Mouse (Mus musculus): Measurements from ENCODE around the gene Src. TPM values are rescaled to one million over a fixed set of nuclear protein-coding genes. Genes with fewer than 3 reads are reported as not detected.

Src gene
- polyA plus RNA-seq, 1 experiment from 2014 or later = 35.3 TPM

- Histone ChIP-seq H3K9ac (replicated peaks) (no peak overlapping the region), H3K4me2 (no peak overlapping the region), H3K27me3 (no peaks in the 10 kb centered on the region), H3K4me1 (replicated peaks) (no peaks in the 10 kb centered on the region), H3K9me3 (no peaks in the 10 kb centered on the region), H3K27ac (no peak overlapping the region), H3K4me3 (replicated peaks) (no peak overlapping the region), H3K36me3 (peaks cover 62% of the 10 kb centered on the region)
- WGBS = 79% methylated on average over 6 of the region's 6 CpGs
- no peak for ATAC-seq (ENCODE audit: insufficient number of reproducible peaks, insufficient read depth, low FRiP score, low TSS enrichment, low read depth)
Observed at GRCm38 (mm10) chr2:157394868-157395267, 23.4 kb upstream of the Src start.

GRCm38 (mm10) chr2:157395371-157395770, 22.9 kb upstream of the Src start:
- Histone ChIP-seq H3K27me3 (no peaks in the 10 kb centered on the region), H3K27ac (no peak overlapping the region), H3K9me3 (no peaks in the 10 kb centered on the region), H3K36me3 (peaks cover 62% of the 10 kb centered on the region), H3K9ac (replicated peaks) (no peak overlapping the region), H3K4me2 (no peak overlapping the region), H3K4me1 (replicated peaks) (no peaks in the 10 kb centered on the region), H3K4me3 (replicated peaks) (no peak overlapping the region)
- no peak for ATAC-seq (ENCODE audit: insufficient number of reproducible peaks, insufficient read depth, low FRiP score, low TSS enrichment, low read depth)
- WGBS = 76% methylated on average over 5 of the region's 5 CpGs

- ATAC-seq (ENCODE audit: insufficient number of reproducible peaks, insufficient read depth, low FRiP score, low TSS enrichment, low read depth) = no peak
- Histone ChIP-seq H3K9me3 (no peaks in the 10 kb centered on the region), H3K36me3 (peaks cover 56% of the 10 kb centered on the region), H3K27me3 (no peaks in the 10 kb centered on the region), H3K4me3 (replicated peaks) (no peak overlapping the region), H3K9ac (replicated peaks) (no peak overlapping the region), H3K27ac (no peak overlapping the region), H3K4me2 (no peak overlapping the region), H3K4me1 (replicated peaks) (no peaks in the 10 kb centered on the region)
- 68% methylated on average over 13 of the region's 13 CpGs for WGBS
Observed at GRCm38 (mm10) chr2:157395960-157396359, 22.3 kb upstream of the Src start.

- Histone ChIP-seq H3K27ac (no peak overlapping the region), H3K4me3 (replicated peaks) (no peak overlapping the region), H3K4me2 (no peak overlapping the region), H3K36me3 (peaks cover 47% of the 10 kb centered on the region), H3K9ac (replicated peaks) (no peak overlapping the region), H3K4me1 (replicated peaks) (no peaks in the 10 kb centered on the region), H3K9me3 (no peaks in the 10 kb centered on the region), H3K27me3 (no peaks in the 10 kb centered on the region)
- WGBS = 92% methylated on average over 4 of the region's 4 CpGs
- no peak for ATAC-seq (ENCODE audit: insufficient number of reproducible peaks, insufficient read depth, low FRiP score, low TSS enrichment, low read depth)
Observed at GRCm38 (mm10) chr2:157397376-157397775, 20.9 kb upstream of the Src start.

GRCm38 (mm10) chr2:157398539-157398938, 19.7 kb upstream of the Src start:
- Histone ChIP-seq H3K4me2 (no peak overlapping the region), H3K27me3 (no peaks in the 10 kb centered on the region), H3K27ac (no peak overlapping the region), H3K9me3 (no peaks in the 10 kb centered on the region), H3K36me3 (peaks cover 44% of the 10 kb centered on the region), H3K4me1 (replicated peaks) (no peaks in the 10 kb centered on the region), H3K4me3 (replicated peaks) (no peak overlapping the region), H3K9ac (replicated peaks) (no peak overlapping the region)
- 97% methylated on average over 4 of the region's 4 CpGs for WGBS
- no peak for ATAC-seq (ENCODE audit: insufficient number of reproducible peaks, insufficient read depth, low FRiP score, low TSS enrichment, low read depth)

- no peaks in the 10 kb centered on the region for H3K4me1 ChIP-seq (replicated peaks)
- H3K4me2 ChIP-seq = no peak overlapping the region
- no peak overlapping the region for H3K4me3 ChIP-seq (replicated peaks)
- H3K9me3 ChIP-seq = no peaks in the 10 kb centered on the region
- peaks cover 39% of the 10 kb centered on the region for H3K36me3 ChIP-seq
- 80% methylated on average over 10 of the region's 10 CpGs for WGBS
- H3K27ac ChIP-seq = no peak overlapping the region
- no peak for ATAC-seq (ENCODE audit: insufficient number of reproducible peaks, insufficient read depth, low FRiP score, low TSS enrichment, low read depth)
- H3K27me3 ChIP-seq = no peaks in the 10 kb centered on the region
- H3K9ac ChIP-seq (replicated peaks) = no peak overlapping the region
Observed at GRCm38 (mm10) chr2:157399797-157400196, 18.4 kb upstream of the Src start.

GRCm38 (mm10) chr2:157400491-157400890, 17.8 kb upstream of the Src start:
- no peaks in the 10 kb centered on the region for H3K9me3 ChIP-seq
- no peaks in the 10 kb centered on the region for H3K4me1 ChIP-seq (replicated peaks)
- H3K4me2 ChIP-seq = no peak overlapping the region
- H3K27me3 ChIP-seq = no peaks in the 10 kb centered on the region
- no peak for ATAC-seq (ENCODE audit: insufficient number of reproducible peaks, insufficient read depth, low FRiP score, low TSS enrichment, low read depth)
- H3K27ac ChIP-seq = no peak overlapping the region
- H3K9ac ChIP-seq (replicated peaks) = no peak overlapping the region
- 91% methylated on average over 6 of the region's 6 CpGs for WGBS
- peaks cover 32% of the 10 kb centered on the region for H3K36me3 ChIP-seq
- H3K4me3 ChIP-seq (replicated peaks) = no peak overlapping the region

- Histone ChIP-seq H3K27me3 (no peaks in the 10 kb centered on the region), H3K4me3 (replicated peaks) (no peak overlapping the region), H3K4me2 (no peak overlapping the region), H3K4me1 (replicated peaks) (no peaks in the 10 kb centered on the region), H3K27ac (no peak overlapping the region), H3K9me3 (no peaks in the 10 kb centered on the region), H3K36me3 (peaks cover 25% of the 10 kb centered on the region), H3K9ac (replicated peaks) (no peak overlapping the region)
- ATAC-seq (ENCODE audit: insufficient number of reproducible peaks, insufficient read depth, low FRiP score, low TSS enrichment, low read depth) = no peak
- 96% methylated on average over 2 of the region's 2 CpGs for WGBS
Observed at GRCm38 (mm10) chr2:157401261-157401660, 17.0 kb upstream of the Src start.

GRCm38 (mm10) chr2:157407596-157407995, 10.6 kb upstream of the Src start:
- H3K4me1 ChIP-seq (replicated peaks) = no peaks in the 10 kb centered on the region
- 85% methylated on average over 7 of the region's 7 CpGs for WGBS
- ATAC-seq (ENCODE audit: insufficient number of reproducible peaks, insufficient read depth, low FRiP score, low TSS enrichment, low read depth) = no peak

GRCm38 (mm10) chr2:157409793-157410533, 8.3 kb upstream of the Src start:
- Histone ChIP-seq H3K27me3 (no peaks in the 10 kb centered on the region), H3K4me3 (replicated peaks) (no peak overlapping the region), H3K9ac (replicated peaks) (no peak overlapping the region), H3K4me2 (no peak overlapping the region), H3K9me3 (no peaks in the 10 kb centered on the region), H3K27ac (no peak overlapping the region), H3K4me1 (replicated peaks) (no peaks in the 10 kb centered on the region), H3K36me3 (no peaks in the 10 kb centered on the region)
- 67% methylated on average over 12 of the region's 12 CpGs for WGBS
- no peak for ATAC-seq (ENCODE audit: insufficient number of reproducible peaks, insufficient read depth, low FRiP score, low TSS enrichment, low read depth)

More at GRCm38 (mm10) chr2:157407596-157407995, 10.6 kb upstream of the Src start:
- Histone ChIP-seq H3K4me3 (replicated peaks) (no peak overlapping the region), H3K9ac (replicated peaks) (no peak overlapping the region), H3K36me3 (no peaks in the 10 kb centered on the region), H3K4me2 (no peak overlapping the region), H3K27me3 (no peaks in the 10 kb centered on the region), H3K9me3 (no peaks in the 10 kb centered on the region), H3K27ac (no peak overlapping the region)

GRCm38 (mm10) chr2:157411151-157411693, 7.0 kb upstream of the Src start:
- H3K36me3 ChIP-seq = no peaks in the 10 kb centered on the region
- no peak for ATAC-seq (ENCODE audit: insufficient number of reproducible peaks, insufficient read depth, low FRiP score, low TSS enrichment, low read depth)
- WGBS = 80% methylated on average over 6 of the region's 6 CpGs

GRCm38 (mm10) chr2:157412497-157412896, 5.7 kb upstream of the Src start:
- Histone ChIP-seq H3K27me3 (no peaks in the 10 kb centered on the region), H3K4me3 (replicated peaks) (no peak overlapping the region), H3K4me1 (replicated peaks) (peaks cover 2% of the 10 kb centered on the region; the same call in 1 of the 2 replicates), H3K27ac (no peak overlapping the region), H3K9me3 (no peaks in the 10 kb centered on the region), H3K4me2 (no peak overlapping the region), H3K36me3 (no peaks in the 10 kb centered on the region), H3K9ac (replicated peaks) (no peak overlapping the region)
- 60% methylated on average over 7 of the region's 7 CpGs for WGBS
- ATAC-seq (ENCODE audit: insufficient number of reproducible peaks, insufficient read depth, low FRiP score, low TSS enrichment, low read depth) = no peak

More at GRCm38 (mm10) chr2:157411151-157411693, 7.0 kb upstream of the Src start:
- H3K27me3 ChIP-seq = no peaks in the 10 kb centered on the region
- H3K4me1 ChIP-seq (replicated peaks) = no peaks in the 10 kb centered on the region
- H3K9ac ChIP-seq (replicated peaks) = no peak overlapping the region
- H3K27ac ChIP-seq = no peak overlapping the region
- no peaks in the 10 kb centered on the region for H3K9me3 ChIP-seq
- no peak overlapping the region for H3K4me3 ChIP-seq (replicated peaks)
- H3K4me2 ChIP-seq = no peak overlapping the region

Data from limb, embryonic 12.5 days (tissue).